Mouse (Mus musculus): ENCODE data around the gene Slc15a2.

Slc15a2 gene

GRCm38 (mm10) chr16:36816916-36817315 lies 32.2 kb upstream of the Slc15a2 start:
- TF ChIP-seq CTCF (conservative IDR thresholded peaks at IDR 0.05; ENCODE audit: low read length) (no peak), POU5F1 (IDR thresholded peaks at IDR 0.05; ENCODE audit: borderline replicate concordance, low read length) (no peak), NANOG (IDR thresholded peaks at IDR 0.05; ENCODE audit: borderline replicate concordance, low read length) (no peak)
- Histone ChIP-seq H3K27me3 (ENCODE audit: insufficient read depth, low read length) (no peaks in the 10 kb centered on the region), H3K9me3 (ENCODE audit: low read length) (no peaks in the 10 kb centered on the region), H3K36me3 (ENCODE audit: insufficient read depth, low read length) (no peaks in the 10 kb centered on the region), H3K4me1 (replicated peaks; ENCODE audit: low read depth, low read length) (peaks cover 25% of the 10 kb centered on the region), H3K4me3 (replicated peaks; ENCODE audit: low read length) (no peak overlapping the region)

GRCm38 (mm10) chr16:36813680-36814079 lies 28.9 kb upstream of the Slc15a2 start:
- H3K4me3 ChIP-seq (replicated peaks; ENCODE audit: low read length), result no peak overlapping the region
- H3K27me3 ChIP-seq (ENCODE audit: insufficient read depth, low read length), result no peaks in the 10 kb centered on the region
- H3K36me3 ChIP-seq (ENCODE audit: insufficient read depth, low read length), result no peaks in the 10 kb centered on the region
- no peaks in the 10 kb centered on the region for H3K9me3 ChIP-seq (ENCODE audit: low read length)
- TF ChIP-seq NANOG (IDR thresholded peaks at IDR 0.05; ENCODE audit: borderline replicate concordance, low read length), result no peak
- TF ChIP-seq CTCF (conservative IDR thresholded peaks at IDR 0.05; ENCODE audit: low read length), result no peak
- no peak for TF ChIP-seq POU5F1 (IDR thresholded peaks at IDR 0.05; ENCODE audit: borderline replicate concordance, low read length)
- H3K4me1 ChIP-seq (replicated peaks; ENCODE audit: low read depth, low read length), result peaks cover 7% of the 10 kb centered on the region; the same call in 1 of the 2 replicates

GRCm38 (mm10) chr16:36808616-36809015 lies 23.9 kb upstream of the Slc15a2 start:
- no peaks in the 10 kb centered on the region for H3K36me3 ChIP-seq (ENCODE audit: insufficient read depth, low read length)
- no peak for TF ChIP-seq POU5F1 (IDR thresholded peaks at IDR 0.05; ENCODE audit: borderline replicate concordance, low read length)
- no peak for TF ChIP-seq CTCF (conservative IDR thresholded peaks at IDR 0.05; ENCODE audit: low read length)
- TF ChIP-seq NANOG (IDR thresholded peaks at IDR 0.05; ENCODE audit: borderline replicate concordance, low read length), result no peak
- H3K9me3 ChIP-seq (ENCODE audit: low read length), result no peaks in the 10 kb centered on the region
- no peaks in the 10 kb centered on the region for H3K4me1 ChIP-seq (replicated peaks; ENCODE audit: low read depth, low read length)
- no peak overlapping the region for H3K4me3 ChIP-seq (replicated peaks; ENCODE audit: low read length)
- H3K27me3 ChIP-seq (ENCODE audit: insufficient read depth, low read length), result no peaks in the 10 kb centered on the region

- Histone ChIP-seq H3K36me3 (ENCODE audit: insufficient read depth, low read length) (no peaks in the 10 kb centered on the region), H3K4me1 (replicated peaks; ENCODE audit: low read depth, low read length) (no peaks in the 10 kb centered on the region), H3K9me3 (ENCODE audit: low read length) (peaks cover 3% of the 10 kb centered on the region), H3K4me3 (replicated peaks; ENCODE audit: low read length) (no peak overlapping the region), H3K27me3 (ENCODE audit: insufficient read depth, low read length) (no peaks in the 10 kb centered on the region)
- TF ChIP-seq CTCF (conservative IDR thresholded peaks at IDR 0.05; ENCODE audit: low read length), result peak; percentile 49
- TF ChIP-seq NANOG (IDR thresholded peaks at IDR 0.05; ENCODE audit: borderline replicate concordance, low read length), result no peak
These were observed 17.6 kb upstream of the Slc15a2 start for GRCm38 (mm10) chr16:36802361-36802760.

- Histone ChIP-seq H3K4me3 (replicated peaks; ENCODE audit: low read length) (no peak overlapping the region), H3K36me3 (ENCODE audit: insufficient read depth, low read length) (no peaks in the 10 kb centered on the region), H3K4me1 (replicated peaks; ENCODE audit: low read depth, low read length) (no peaks in the 10 kb centered on the region), H3K9me3 (ENCODE audit: low read length) (peaks cover 3% of the 10 kb centered on the region), H3K27me3 (ENCODE audit: insufficient read depth, low read length) (no peaks in the 10 kb centered on the region)
- TF ChIP-seq CTCF (conservative IDR thresholded peaks at IDR 0.05; ENCODE audit: low read length) (no peak), NANOG (IDR thresholded peaks at IDR 0.05; ENCODE audit: borderline replicate concordance, low read length) (no peak), POU5F1 (IDR thresholded peaks at IDR 0.05; ENCODE audit: borderline replicate concordance, low read length) (no peak)
These were observed 13.6 kb upstream of the Slc15a2 start for GRCm38 (mm10) chr16:36798334-36798733.

GRCm38 (mm10) chr16:36794976-36795375 lies 10.2 kb upstream of the Slc15a2 start:
- no peaks in the 10 kb centered on the region for H3K27me3 ChIP-seq (ENCODE audit: insufficient read depth, low read length)
- H3K36me3 ChIP-seq (ENCODE audit: insufficient read depth, low read length), result no peaks in the 10 kb centered on the region
- TF ChIP-seq POU5F1 (IDR thresholded peaks at IDR 0.05; ENCODE audit: borderline replicate concordance, low read length) (no peak), NANOG (IDR thresholded peaks at IDR 0.05; ENCODE audit: borderline replicate concordance, low read length) (no peak), CTCF (conservative IDR thresholded peaks at IDR 0.05; ENCODE audit: low read length) (no peak)
- no peak overlapping the region for H3K4me3 ChIP-seq (replicated peaks; ENCODE audit: low read length)
- no peaks in the 10 kb centered on the region for H3K4me1 ChIP-seq (replicated peaks; ENCODE audit: low read depth, low read length)
- no peaks in the 10 kb centered on the region for H3K9me3 ChIP-seq (ENCODE audit: low read length)

GRCm38 (mm10) chr16:36790166-36790565 lies 5.4 kb upstream of the Slc15a2 start:
- H3K36me3 ChIP-seq (ENCODE audit: insufficient read depth, low read length), result no peaks in the 10 kb centered on the region
- no peaks in the 10 kb centered on the region for H3K27me3 ChIP-seq (ENCODE audit: insufficient read depth, low read length)
- no peak for TF ChIP-seq NANOG (IDR thresholded peaks at IDR 0.05; ENCODE audit: borderline replicate concordance, low read length)
- H3K9me3 ChIP-seq (ENCODE audit: low read length), result no peaks in the 10 kb centered on the region
- H3K4me1 ChIP-seq (replicated peaks; ENCODE audit: low read depth, low read length), result no peaks in the 10 kb centered on the region
- no peak overlapping the region for H3K4me3 ChIP-seq (replicated peaks; ENCODE audit: low read length)

- no peak overlapping the region for H3K4me3 ChIP-seq (replicated peaks; ENCODE audit: low read length)
- H3K36me3 ChIP-seq (ENCODE audit: insufficient read depth, low read length), result no peaks in the 10 kb centered on the region
- TF ChIP-seq POU5F1 (IDR thresholded peaks at IDR 0.05; ENCODE audit: borderline replicate concordance, low read length) (no peak), NANOG (IDR thresholded peaks at IDR 0.05; ENCODE audit: borderline replicate concordance, low read length) (no peak), CTCF (conservative IDR thresholded peaks at IDR 0.05; ENCODE audit: low read length) (no peak)
- no peaks in the 10 kb centered on the region for H3K27me3 ChIP-seq (ENCODE audit: insufficient read depth, low read length)
- H3K9me3 ChIP-seq (ENCODE audit: low read length), result no peaks in the 10 kb centered on the region
- no peaks in the 10 kb centered on the region for H3K4me1 ChIP-seq (replicated peaks; ENCODE audit: low read depth, low read length)
These were observed 1.7 kb upstream of the Slc15a2 start for GRCm38 (mm10) chr16:36786466-36786865.

- Histone ChIP-seq H3K4me1 (replicated peaks; ENCODE audit: low read depth, low read length) (no peaks in the 10 kb centered on the region), H3K9me3 (ENCODE audit: low read length) (no peaks in the 10 kb centered on the region), H3K36me3 (ENCODE audit: insufficient read depth, low read length) (no peaks in the 10 kb centered on the region), H3K4me3 (replicated peaks; ENCODE audit: low read length) (no peak overlapping the region), H3K27me3 (ENCODE audit: insufficient read depth, low read length) (no peaks in the 10 kb centered on the region)
- TF ChIP-seq NANOG (IDR thresholded peaks at IDR 0.05; ENCODE audit: borderline replicate concordance, low read length) (no peak), POU5F1 (IDR thresholded peaks at IDR 0.05; ENCODE audit: borderline replicate concordance, low read length) (no peak), CTCF (conservative IDR thresholded peaks at IDR 0.05; ENCODE audit: low read length) (no peak)
These were observed 616 bp downstream of the Slc15a2 start for GRCm38 (mm10) chr16:36784146-36784545.

All from E14TG2a.4 (cell line).